Mouse (Mus musculus) heart, postnatal 0 days (tissue): ENCODE data around the gene Txn2.

Experiments
- CTCF ChIP-seq: IDR thresholded peaks from 2 replicates; pipeline ENCODE4 v1.5.1; 2016; ENCODE audit warnings: antibody characterized with exemption, control low read depth, low read depth
- EP300 ChIP-seq: IDR thresholded peaks from 2 replicates; pipeline ENCODE4 v1.6.1; 2016; ENCODE audit warnings: antibody characterized with exemption, low read depth

GRCm38 (mm10) chr15:77912585-77912984 lies 16.2 kb downstream of the Txn2 start:
- TF ChIP-seq CTCF (no peak), EP300 (no peak)
